Mouse (Mus musculus): Measurements from ENCODE around the gene Edrf1. TPM values are rescaled to one million over a fixed set of nuclear protein-coding genes. Genes with fewer than 3 reads are reported as not detected.

Edrf1 gene
- total and polyA plus RNA-seq, 3 experiments = 10.0 to 20.6 (median 19.3) TPM

DNA sequence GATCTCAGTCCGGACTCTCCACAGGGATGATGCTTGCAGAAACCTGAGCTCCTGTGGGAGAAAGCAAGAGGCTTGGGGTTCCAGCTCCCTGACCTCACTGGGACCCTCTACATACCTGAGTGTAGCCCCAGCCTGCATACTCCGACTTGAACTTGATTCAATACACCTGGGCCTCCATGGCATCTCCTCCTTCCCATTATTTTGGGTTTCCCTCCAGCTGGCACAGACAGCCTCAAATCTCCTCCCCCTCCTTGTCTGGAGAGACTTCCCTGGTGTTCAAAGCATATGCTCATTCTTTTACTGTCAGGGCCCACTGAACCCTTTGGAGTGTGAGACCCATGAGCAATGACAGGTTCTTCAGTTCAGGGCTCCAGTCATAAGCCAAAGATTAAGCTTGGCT is 24.4 kb upstream of the Edrf1 start:
- TF ChIP-seq IRF4 (IDR thresholded peaks at IDR 0.05; ENCODE audit: low read depth, low read length) (no peak), CHD1 (IDR thresholded peaks at IDR 0.05; ENCODE audit: low read depth, low read length) (no peak)
- H3K36me3 ChIP-seq (replicated peaks in 1 of 2; ENCODE audit: control insufficient read depth in 1 of 2, insufficient read depth in 1 of 2, low read length in 1 of 2) = no peaks in the 10 kb centered on the region
- in situ Hi-C loops (cut with MboI; ENCODE audit: low pct_ligation_motif_present, low pct_unique_long_range_greater_than_20kb, low sequenced_read_pairs) = loop anchor here (25.0 kb wide), 1 partner anchor 576 kb away; no protein-coding TSS in a partner anchor
- no peaks in the 10 kb centered on the region for H3K9me3 ChIP-seq (replicated peaks; ENCODE audit: low read length)
- dilution Hi-C loops (cut with MboI; ENCODE audit: extremely low pct_ligation_motif_present, extremely low pct_unique_long_range_greater_than_20kb, low sequenced_read_pairs) = no loop called here
- no peak overlapping the region for H3K4me3 ChIP-seq (replicated peaks in 1 of 3; ENCODE audit: low read depth in 2 of 3, low read length in 2 of 3, poor library complexity in 1 of 3)
- peaks cover 92% of the 10 kb centered on the region for H3K27me3 ChIP-seq (replicated peaks)
- DNase-seq (ENCODE audit: extremely low read depth) = no peak
- no peak overlapping the region for H3K4me2 ChIP-seq (ENCODE audit: insufficient read depth, low read depth, poor library complexity, severe bottlenecking)
- no peaks in the 10 kb centered on the region for H3K79me2 ChIP-seq (replicated peaks; ENCODE audit: control insufficient read depth, extremely low read depth, insufficient read depth, poor library complexity, severe bottlenecking)
- no peak overlapping the region for H3K27ac ChIP-seq (ENCODE audit: insufficient read depth, low read depth)
- H3K9ac ChIP-seq (ENCODE audit: insufficient read depth, low read depth) = no peak overlapping the region
- no peaks in the 10 kb centered on the region for H3K4me1 ChIP-seq (ENCODE audit: control insufficient read depth in 1 of 2, insufficient read depth in 2 of 2)

DNA sequence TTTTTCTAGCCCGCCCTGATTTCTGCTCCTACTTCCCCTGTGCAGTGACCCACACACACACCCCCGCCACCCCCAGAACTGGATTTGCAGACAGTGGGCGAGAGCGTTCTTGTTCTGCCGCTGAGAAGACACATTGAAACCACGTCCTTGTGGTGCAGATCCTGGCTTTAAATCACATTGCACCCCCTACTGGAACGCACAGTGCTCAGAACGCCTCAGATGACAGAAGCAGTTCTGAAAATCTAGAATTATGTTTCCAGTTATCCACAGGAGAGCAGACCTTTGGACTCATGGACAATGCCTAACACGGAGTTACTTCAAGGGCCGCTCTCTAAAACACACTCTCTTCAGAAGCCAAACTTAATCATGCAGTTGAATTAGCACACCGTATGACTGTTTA is 16.6 kb upstream of the Edrf1 start:
- no peaks in the 10 kb centered on the region for H3K36me3 ChIP-seq (replicated peaks in 1 of 2; ENCODE audit: control insufficient read depth in 1 of 2, insufficient read depth in 1 of 2, low read length in 1 of 2)
- dilution Hi-C loops (cut with MboI; ENCODE audit: extremely low pct_ligation_motif_present, extremely low pct_unique_long_range_greater_than_20kb, low sequenced_read_pairs) (no loop called here), in situ Hi-C loops (cut with MboI; ENCODE audit: low pct_ligation_motif_present, low pct_unique_long_range_greater_than_20kb, low sequenced_read_pairs) (loop anchor here (25.0 kb wide), 1 partner anchor 583 kb away; no protein-coding TSS in a partner anchor)
- H3K79me2 ChIP-seq (replicated peaks; ENCODE audit: control insufficient read depth, extremely low read depth, insufficient read depth, poor library complexity, severe bottlenecking) = no peaks in the 10 kb centered on the region
- H3K4me3 ChIP-seq (replicated peaks in 1 of 3; ENCODE audit: low read depth in 2 of 3, low read length in 2 of 3, poor library complexity in 1 of 3) = no peak overlapping the region
- peaks cover 0 to 2% of the 10 kb centered on the region in 2 experiments; a peak in 1 of 4 replicates for H3K4me1 ChIP-seq (ENCODE audit: control insufficient read depth in 1 of 2, insufficient read depth in 2 of 2)
- no peak overlapping the region for H3K27ac ChIP-seq (ENCODE audit: insufficient read depth, low read depth)
- H3K27me3 ChIP-seq (replicated peaks) = peaks cover 92% of the 10 kb centered on the region
- H3K4me2 ChIP-seq (ENCODE audit: insufficient read depth, low read depth, poor library complexity, severe bottlenecking) = no peak overlapping the region; the same call in 1 of the 2 replicates
- no peak overlapping the region for H3K9ac ChIP-seq (ENCODE audit: insufficient read depth, low read depth)
- TF ChIP-seq RAD21 (IDR thresholded peaks at IDR 0.05; ENCODE audit: low read depth, low read length) = peak; percentile 56
- TF ChIP-seq MAFK (IDR thresholded peaks at IDR 0.05; ENCODE audit: insufficient replicate concordance, low read length) = no peak
- TF ChIP-seq MAZ (IDR thresholded peaks at IDR 0.05; ENCODE audit: low read depth, low read length) = no peak
- TF ChIP-seq GABPA (IDR thresholded peaks at IDR 0.05; ENCODE audit: insufficient replicate concordance, low read depth, low read length) = no peak
- TF ChIP-seq ZMIZ1 (IDR thresholded peaks at IDR 0.05; ENCODE audit: low read depth, low read length) = no peak
- TF ChIP-seq SMC3 (IDR thresholded peaks at IDR 0.05; ENCODE audit: low read depth, low read length) = peak; percentile 40
- no peak for TF ChIP-seq PAX5 (IDR thresholded peaks at IDR 0.05; ENCODE audit: low read length)
- TF ChIP-seq CTCF (conservative IDR thresholded peaks at IDR 0.05 in 1 of 2, IDR thresholded peaks at IDR 0.05 in 1 of 2; ENCODE audit: low read depth in 2 of 2, low read length in 2 of 2) = peak in 1 of 2 experiments; percentile 59; a peak in 2 of 4 replicates
- TF ChIP-seq JUN (IDR thresholded peaks at IDR 0.05; ENCODE audit: insufficient read depth, low read depth, low read length) = no peak
- no peak for TF ChIP-seq SIN3A (IDR thresholded peaks at IDR 0.05; ENCODE audit: low read length)
- DNase-seq (ENCODE audit: extremely low read depth) = peak; percentile 18
- no peaks in the 10 kb centered on the region for H3K9me3 ChIP-seq (replicated peaks; ENCODE audit: low read length)

DNA sequence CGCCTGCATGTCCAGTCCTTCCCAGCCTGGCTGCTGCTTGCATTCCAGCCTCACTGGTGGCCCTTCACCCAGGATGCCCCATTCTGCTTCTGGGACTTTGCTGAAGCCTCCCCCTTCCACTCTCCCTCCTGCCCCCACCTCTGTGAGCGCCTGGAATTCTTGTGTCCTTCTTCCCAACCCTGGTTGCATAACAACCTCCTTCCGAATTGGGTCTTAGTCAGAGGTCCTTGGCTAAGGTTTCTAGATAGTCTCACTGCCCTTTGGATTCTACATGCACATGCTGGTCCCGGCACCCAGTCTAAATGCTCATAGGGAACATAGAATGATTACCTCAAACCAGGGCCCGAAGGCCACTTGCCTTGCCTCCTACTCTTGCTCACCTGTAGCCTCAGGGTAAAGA is 14.1 kb upstream of the Edrf1 start:
- Histone ChIP-seq H3K4me2 (ENCODE audit: insufficient read depth, low read depth, poor library complexity, severe bottlenecking) (no peak overlapping the region), H3K4me3 (replicated peaks in 1 of 3; ENCODE audit: low read depth in 2 of 3, low read length in 2 of 3, poor library complexity in 1 of 3) (no peak overlapping the region), H3K79me2 (replicated peaks; ENCODE audit: control insufficient read depth, extremely low read depth, insufficient read depth, poor library complexity, severe bottlenecking) (no peaks in the 10 kb centered on the region), H3K27me3 (replicated peaks) (peaks cover 92% of the 10 kb centered on the region), H3K36me3 (replicated peaks in 1 of 2; ENCODE audit: control insufficient read depth in 1 of 2, insufficient read depth in 1 of 2, low read length in 1 of 2) (no peaks in the 10 kb centered on the region), H3K9ac (ENCODE audit: insufficient read depth, low read depth) (no peak overlapping the region), H3K27ac (ENCODE audit: insufficient read depth, low read depth) (no peak overlapping the region), H3K4me1 (ENCODE audit: control insufficient read depth in 1 of 2, insufficient read depth in 2 of 2) (peaks cover 0 to 2% of the 10 kb centered on the region in 2 experiments; a peak in 1 of 4 replicates), H3K9me3 (replicated peaks; ENCODE audit: low read length) (no peaks in the 10 kb centered on the region)
- TF ChIP-seq ZKSCAN1 (IDR thresholded peaks at IDR 0.05; ENCODE audit: borderline replicate concordance, low read depth, low read length) (no peak), JUND (conservative IDR thresholded peaks at IDR 0.05; ENCODE audit: low read depth, low read length) (no peak), ZC3H11A (IDR thresholded peaks at IDR 0.05; ENCODE audit: low read depth, low read length) (no peak), POLR2A (IDR thresholded peaks at IDR 0.05; ENCODE audit: low read depth, low read length) (no peak)
- in situ Hi-C loops (cut with MboI; ENCODE audit: low pct_ligation_motif_present, low pct_unique_long_range_greater_than_20kb, low sequenced_read_pairs) = loop anchor here (25.0 kb wide), 1 partner anchor 586 kb away; no protein-coding TSS in a partner anchor
- DNase-seq (ENCODE audit: extremely low read depth) = no peak
- dilution Hi-C loops (cut with MboI; ENCODE audit: extremely low pct_ligation_motif_present, extremely low pct_unique_long_range_greater_than_20kb, low sequenced_read_pairs) = no loop called here
